Mouse (Mus musculus) lung, embryonic 14.5 days (tissue): Measurements from ENCODE around the gene Mlph. TPM values are rescaled to one million over a fixed set of nuclear protein-coding genes. Genes with fewer than 3 reads are reported as not detected.
A peak's percentile ranks its signal among the peaks of the same experiment; 100 is the strongest.

Source experiments
- ATAC-seq: fragments of 200-750 bp; cut with Nextera tagmentation; 2 replicates; pipeline ENCODE4 v1.8.0; 2017; ENCODE audit warnings: mild to moderate bottlenecking, moderate TSS enrichment, moderate library complexity; ENCODE audit not compliant: insufficient read depth
- DNase-seq: peaks from one replicate; pipeline ENCODE4 v3.0.0-alpha.2; 2015
- H3K27ac ChIP-seq: fragments of 300-500 bp; sonication (generic); 2 replicates; pipeline ENCODE4 v1.5.1; 2014; ENCODE audit warnings: low read depth, mild to moderate bottlenecking, moderate library complexity
- H3K27me3 ChIP-seq: fragments of 300-500 bp; sonication (generic); 2 replicates; pipeline ENCODE4 v1.6.1; 2014; ENCODE audit warnings: low read length, control low read depth; ENCODE audit not compliant: insufficient read depth
- H3K36me3 ChIP-seq: fragments of 300-500 bp; sonication (generic); 2 replicates; pipeline ENCODE4 v1.6.1; 2014; ENCODE audit warnings: control low read depth; ENCODE audit not compliant: insufficient read depth
- H3K4me1 ChIP-seq: fragments of 300-500 bp; sonication (generic); 2 replicates; pipeline ENCODE4 v1.6.1; 2014; ENCODE audit warnings: antibody characterized with exemption, control low read depth; ENCODE audit not compliant: insufficient read depth
- H3K4me2 ChIP-seq: fragments of 300-500 bp; sonication (generic); 2 replicates; pipeline ENCODE4 v1.6.1; 2014; ENCODE audit warnings: mild to moderate bottlenecking
- H3K4me3 ChIP-seq: fragments of 300-500 bp; sonication (generic); 2 replicates; pipeline ENCODE4 v1.5.1; 2014; ENCODE audit warnings: low read depth, low read length
- H3K9ac ChIP-seq: fragments of 300-500 bp; sonication (generic); 2 replicates; pipeline ENCODE4 v1.6.1; 2014
- H3K9me3 ChIP-seq: fragments of 300-500 bp; sonication (generic); 2 replicates; pipeline ENCODE4 v1.6.1; 2016; ENCODE audit warnings: low read depth, low read length, control low read depth
- CTCF ChIP-seq: IDR thresholded peaks from 2 replicates; pipeline ENCODE4 v1.5.1; 2016; ENCODE audit warnings: antibody characterized with exemption, low read depth
- WGBS: fragments of 180-500 bp; shearing (Covaris S2); extraction: QIAGEN DNeasy Blood & Tissue Kit; methylation state at CpG from one replicate; pipeline ENCODE4 v1.1.7; 2014; 5-methylcytosine and 5-hydroxymethylcytosine counted together
- polyA plus RNA-seq: library from polyadenylated mRNA; unstranded; fragments of >200 nt; fragmentation: Nextera tagmentation; extraction: Ambion mirVana; gene quantifications from 2 replicates; pipeline ENCODE4 v1.2.1, GENCODE M21; 2014

The Mlph gene
- polyA plus RNA-seq, 1 experiment from 2014 or later: 0.42 TPM

- ATAC-seq (peak; percentile 76), DNase-seq (peak; percentile 74)
- Histone ChIP-seq H3K9ac (no peak overlapping the region), H3K4me3 (no peak overlapping the region), H3K4me1 (peaks cover 6% of the 10 kb centered on the region; the same call in 1 of the 2 replicates), H3K27ac (no peak overlapping the region), H3K27me3 (no peaks in the 10 kb centered on the region), H3K36me3 (no peaks in the 10 kb centered on the region), H3K9me3 (no peaks in the 10 kb centered on the region), H3K4me2 (no peak overlapping the region)
- no peak for TF ChIP-seq CTCF
- 7% methylated on average over 3 of the region's 3 CpGs for WGBS
Observed at GRCm38 (mm10) chr1:90962994-90963393, 48.1 kb downstream of the Mlph start.

GRCm38 (mm10) chr1:90967583-90967982, 52.7 kb downstream of the Mlph start:
- WGBS: 58% methylated on average over 7 of the region's 7 CpGs
- DNase-seq: no peak

GRCm38 (mm10) chr1:90968649-90969048, 53.8 kb downstream of the Mlph start:
- no peak overlapping the region for H3K4me2 ChIP-seq
- H3K9ac ChIP-seq: no peak overlapping the region

More at GRCm38 (mm10) chr1:90967583-90967982, 52.7 kb downstream of the Mlph start:
- Histone ChIP-seq H3K4me3 (no peak overlapping the region), H3K4me2 (no peak overlapping the region), H3K9ac (no peak overlapping the region), H3K9me3 (no peaks in the 10 kb centered on the region), H3K27ac (no peak overlapping the region), H3K27me3 (no peaks in the 10 kb centered on the region), H3K4me1 (peaks cover 3% of the 10 kb centered on the region; the same call in 1 of the 2 replicates), H3K36me3 (no peaks in the 10 kb centered on the region)
- TF ChIP-seq CTCF: no peak
- no peak for ATAC-seq

GRCm38 (mm10) chr1:90969347-90969784, 54.5 kb downstream of the Mlph start, which contains the start of gene Rab17:
Rab17 (minus strand) TSS chr1:90969661.
- Histone ChIP-seq H3K27me3 (no peaks in the 10 kb centered on the region), H3K9ac (no peak within 1 kb of the TSS), H3K4me3 (no peak within 1 kb of the TSS), H3K4me2 (peak within 1 kb of the TSS; percentile 41), H3K27ac (peak within 1 kb of the TSS; percentile 71; the same call in 1 of the 2 replicates), H3K9me3 (no peaks in the 10 kb centered on the region), H3K36me3 (no peaks in the 10 kb centered on the region), H3K4me1 (peaks cover 3% of the 10 kb centered on the region; the same call in 1 of the 2 replicates)
- no peak for TF ChIP-seq CTCF
- WGBS: 14% methylated on average over 9 of the region's 9 CpGs
- DNase-seq: peak; percentile 60
- ATAC-seq: peak; percentile 10; the same call in 1 of the 2 replicates

More at GRCm38 (mm10) chr1:90968649-90969048, 53.8 kb downstream of the Mlph start:
- WGBS: 67% methylated on average over 4 of the region's 4 CpGs
- DNase-seq (no peak), ATAC-seq (no peak)
- no peak for TF ChIP-seq CTCF
- H3K4me1 ChIP-seq: peaks cover 5% of the 10 kb centered on the region; the same call in 1 of the 2 replicates
- H3K9me3 ChIP-seq: no peaks in the 10 kb centered on the region
- H3K36me3 ChIP-seq: no peaks in the 10 kb centered on the region
- no peak overlapping the region for H3K27ac ChIP-seq
- no peak overlapping the region for H3K4me3 ChIP-seq
- no peaks in the 10 kb centered on the region for H3K27me3 ChIP-seq

GRCm38 (mm10) chr1:90969881-90970390, 55.1 kb downstream of the Mlph start:
- H3K27me3 ChIP-seq: no peaks in the 10 kb centered on the region
- peak overlapping the region; percentile 41; the same call in 1 of the 2 replicates for H3K4me2 ChIP-seq
- WGBS: 65% methylated on average over 10 of the region's 10 CpGs
- TF ChIP-seq CTCF: no peak
- no peak overlapping the region for H3K27ac ChIP-seq
- no peak overlapping the region for H3K4me3 ChIP-seq
- no peaks in the 10 kb centered on the region for H3K9me3 ChIP-seq
- no peak for DNase-seq
- H3K4me1 ChIP-seq: peaks cover 3% of the 10 kb centered on the region; the same call in 1 of the 2 replicates
- no peak for ATAC-seq
- H3K36me3 ChIP-seq: no peaks in the 10 kb centered on the region
- no peak overlapping the region for H3K9ac ChIP-seq

- H3K9ac ChIP-seq: no peak overlapping the region
Observed at GRCm38 (mm10) chr1:90972911-90973573, 58.2 kb downstream of the Mlph start.

GRCm38 (mm10) chr1:90973574-90973911, 58.7 kb downstream of the Mlph start:
- DNase-seq: no peak
- no peak overlapping the region for H3K4me2 ChIP-seq
- TF ChIP-seq CTCF: no peak

More at GRCm38 (mm10) chr1:90972911-90973573, 58.2 kb downstream of the Mlph start:
- 19% methylated on average over 9 of the region's 9 CpGs for WGBS
- peak; percentile 100 for TF ChIP-seq CTCF
- H3K36me3 ChIP-seq: no peaks in the 10 kb centered on the region
- no peaks in the 10 kb centered on the region for H3K27me3 ChIP-seq
- no peak overlapping the region for H3K4me3 ChIP-seq
- no peaks in the 10 kb centered on the region for H3K9me3 ChIP-seq
- DNase-seq (peak; percentile 97), ATAC-seq (peak; percentile 79)
- peaks cover 3% of the 10 kb centered on the region; the same call in 1 of the 2 replicates for H3K4me1 ChIP-seq
- H3K4me2 ChIP-seq: no peak overlapping the region; the same call in 1 of the 2 replicates
- H3K27ac ChIP-seq: no peak overlapping the region

More at GRCm38 (mm10) chr1:90973574-90973911, 58.7 kb downstream of the Mlph start:
- Histone ChIP-seq H3K9me3 (no peaks in the 10 kb centered on the region), H3K27me3 (no peaks in the 10 kb centered on the region), H3K36me3 (no peaks in the 10 kb centered on the region), H3K4me1 (peaks cover 3% of the 10 kb centered on the region; the same call in 1 of the 2 replicates), H3K4me3 (no peak overlapping the region), H3K9ac (no peak overlapping the region), H3K27ac (no peak overlapping the region)
- WGBS: 65% methylated on average over 2 of the region's 2 CpGs
- ATAC-seq: no peak
